Comparison of ENCODE assay signal across 8 mouse cellular contexts in genomic region chr12:112516697-112517337, GRCm38 (mm10). TPM values are rescaled to one million over a fixed set of nuclear protein-coding genes. Genes with fewer than 3 reads are reported as not detected.
DNase-seq lines count a peak whose midpoint lies in the region; ATAC-seq lines count a peak whose summit lies in the region.

Gene Tmem179 (minus strand): TSS chr12:112516747.

- no peak within 1 kb of the TSS for H3K27ac ChIP-seq in forebrain, embryonic 14.5 days (ENCODE audit: low read depth, low read length)
- no peak within 1 kb of the TSS for H3K27ac ChIP-seq in hindbrain, embryonic 16.5 days (ENCODE audit: low read depth, low read length)
- no peak within 1 kb of the TSS for H3K27ac ChIP-seq in limb, embryonic 10.5 days
- peak within 1 kb of the TSS; percentile 49 for H3K27ac ChIP-seq in midbrain, embryonic 14.5 days (replicated peaks; ENCODE audit: low read depth, low read length)

- H3K27me3 ChIP-seq in forebrain, embryonic 14.5 days (replicated peaks; ENCODE audit: control insufficient read depth, insufficient read depth, low read length): 0 out of 2 replicates have a peak, but pooled peaks cover 8% of the 10 kb centered on the region
- no peaks in the 10 kb centered on the region for H3K27me3 ChIP-seq in hindbrain, embryonic 16.5 days (replicated peaks; ENCODE audit: control insufficient read depth, insufficient read depth, low read length)
- H3K27me3 ChIP-seq in limb, embryonic 10.5 days (ENCODE audit: low read depth, poor library complexity, severe bottlenecking): peaks cover 14% of the 10 kb centered on the region
- peaks cover 4% of the 10 kb centered on the region; the same call in 1 of the 2 replicates for H3K27me3 ChIP-seq in midbrain, embryonic 14.5 days (ENCODE audit: control insufficient read depth, insufficient read depth, low read length)

- H3K9me3 ChIP-seq in forebrain, embryonic 14.5 days (replicated peaks; ENCODE audit: control insufficient read depth, low read length): no peaks in the 10 kb centered on the region
- no peaks in the 10 kb centered on the region for H3K9me3 ChIP-seq in hindbrain, embryonic 16.5 days (ENCODE audit: control insufficient read depth, low read length)
- no peaks in the 10 kb centered on the region for H3K9me3 ChIP-seq in limb, embryonic 10.5 days (replicated peaks)
- H3K9me3 ChIP-seq in midbrain, embryonic 14.5 days (ENCODE audit: control insufficient read depth, low read length): no peaks in the 10 kb centered on the region

- DNase-seq in 416B (ENCODE audit: low read depth): peak; percentile 79
- peak; percentile 90 for DNase-seq in adipocyte (ENCODE audit: low spot score)
- peak; percentile 62 for DNase-seq in forebrain, embryonic 14.5 days (ENCODE audit: low spot score)
- DNase-seq in limb, embryonic 10.5 days (ENCODE audit: low spot score): peak; percentile 58
- DNase-seq in midbrain, embryonic 14.5 days: peak; percentile 78
- no peak for DNase-seq in cerebellum, adult 9-10 months
- DNase-seq in frontal cortex, postnatal 10 days (ENCODE audit: low spot score in 2 of 2): no peak

- peak; percentile 32; the same call in 1 of the 2 replicates for ATAC-seq in forebrain, embryonic 14.5 days
- ATAC-seq in hindbrain, embryonic 16.5 days: peak; percentile 63
- no peak for ATAC-seq in midbrain, embryonic 14.5 days (ENCODE audit: low FRiP score, low TSS enrichment)

- H3K9ac ChIP-seq in forebrain, embryonic 14.5 days (ENCODE audit: low read length): no peak within 1 kb of the TSS
- H3K9ac ChIP-seq in hindbrain, embryonic 16.5 days (ENCODE audit: low read depth, low read length): no peak within 1 kb of the TSS
- no peak within 1 kb of the TSS for H3K9ac ChIP-seq in midbrain, embryonic 14.5 days (replicated peaks; ENCODE audit: low read length)

- peaks cover 15% of the 10 kb centered on the region for H3K4me1 ChIP-seq in forebrain, embryonic 14.5 days (ENCODE audit: control insufficient read depth, insufficient read depth, low read length)
- peaks cover 13% of the 10 kb centered on the region for H3K4me1 ChIP-seq in hindbrain, embryonic 16.5 days (ENCODE audit: control insufficient read depth, insufficient read depth, low read depth, low read length)
- H3K4me1 ChIP-seq in limb, embryonic 10.5 days: peaks cover 21% of the 10 kb centered on the region
- peaks cover 19% of the 10 kb centered on the region for H3K4me1 ChIP-seq in midbrain, embryonic 14.5 days (ENCODE audit: control insufficient read depth, insufficient read depth, low read length)

- 14% methylated on average over 14 of the region's 14 CpGs for WGBS in forebrain, embryonic 14.5 days
- 11% methylated on average over 14 of the region's 14 CpGs for WGBS in hindbrain, embryonic 16.5 days
- 30% methylated on average over 14 of the region's 14 CpGs for WGBS in limb, embryonic 10.5 days
- 8% methylated on average over 14 of the region's 14 CpGs for WGBS in midbrain, embryonic 14.5 days

- no peaks in the 10 kb centered on the region for H3K36me3 ChIP-seq in forebrain, embryonic 14.5 days (ENCODE audit: control insufficient read depth, insufficient read depth, low read length)
- no peaks in the 10 kb centered on the region for H3K36me3 ChIP-seq in hindbrain, embryonic 16.5 days (ENCODE audit: control insufficient read depth, insufficient read depth, low read length)
- no peaks in the 10 kb centered on the region for H3K36me3 ChIP-seq in limb, embryonic 10.5 days
- H3K36me3 ChIP-seq in midbrain, embryonic 14.5 days (ENCODE audit: control insufficient read depth, insufficient read depth, low read length): no peaks in the 10 kb centered on the region

- no peak within 1 kb of the TSS for H3K4me2 ChIP-seq in forebrain, embryonic 14.5 days (ENCODE audit: low read length)
- H3K4me2 ChIP-seq in hindbrain, embryonic 16.5 days (ENCODE audit: low read length): peak within 1 kb of the TSS; percentile 35
- H3K4me2 ChIP-seq in midbrain, embryonic 14.5 days (ENCODE audit: low read length): peak within 1 kb of the TSS; percentile 30

- no peak within 1 kb of the TSS for H3K4me3 ChIP-seq in forebrain, embryonic 14.5 days (ENCODE audit: low read depth, low read length)
- no peak within 1 kb of the TSS for H3K4me3 ChIP-seq in hindbrain, embryonic 16.5 days (ENCODE audit: low read length)
- H3K4me3 ChIP-seq in limb, embryonic 10.5 days: no peak within 1 kb of the TSS
- no peak within 1 kb of the TSS for H3K4me3 ChIP-seq in midbrain, embryonic 14.5 days (replicated peaks; ENCODE audit: low read depth, low read length)

RNA-seq across cellular contexts. Expression of gene Tmem179, which starts in this region (rescaled TPM):
- 40.0 and 49.0 TPM in 2 replicates for polyA plus RNA-seq in forebrain, embryonic 14.5 days (2014; fragmentation: Nextera tagmentation; extraction: Ambion mirVana)
- 92.7 and 96.1 TPM in 2 replicates for polyA plus RNA-seq in hindbrain, embryonic 16.5 days (2015; fragmentation: Nextera tagmentation; extraction: Ambion mirVana)
- not detected in 2 replicates for polyA plus RNA-seq in limb, embryonic 10.5 days (2016; fragmentation: Nextera tagmentation; extraction: Ambion mirVana)
- 50.7 and 68.6 TPM in 2 replicates for polyA plus RNA-seq in midbrain, embryonic 14.5 days (2014; fragmentation: Nextera tagmentation; extraction: Ambion mirVana)

Comparison
In these comparisons a context has a peak if more than half of its experiments do, and no peak if none do; other contexts are left out.
1. RNA of gene Tmem179 (polyA plus RNA-seq): 92.7 to 96.1 TPM in hindbrain, embryonic 16.5 days, 50.7 to 68.6 TPM in midbrain, embryonic 14.5 days and 40.0 to 49.0 TPM in forebrain, embryonic 14.5 days; not detected in limb, embryonic 10.5 days; every median in the first group is over 10 times any median in the second.
2. Peak in DNase-seq in limb, embryonic 10.5 days; RNA of the gene not detected or under 1 TPM.
3. DNase-seq: peak in 416B (single experiment), adipocyte (single experiment), forebrain, embryonic 14.5 days (single experiment) and midbrain, embryonic 14.5 days (single experiment); none in cerebellum, adult 9-10 months (single experiment) and frontal cortex, postnatal 10 days (0 of 2).